Comparison of ENCODE assay signal across 28 mouse cellular contexts in genomic region chr4:59684306-59684705, GRCm38 (mm10). TPM values are rescaled to one million over a fixed set of nuclear protein-coding genes. Genes with fewer than 3 reads are reported as not detected.
DNase-seq lines count a peak whose midpoint lies in the region; ATAC-seq and TF ChIP-seq lines count a peak whose summit lies in the region.
"Had no signal": no experiment of that assay in that cellular context is flagged by ENCODE, and none has a peak within 500 bp of the region (broad histone marks: within the 10 kb centered on the region; RNA-seq: fewer than 3 reads in every experiment).

No protein-coding gene starts in this region.

- H3K9ac ChIP-seq in lung, embryonic 14.5 days = no peak overlapping the region
- no peak overlapping the region for H3K9ac ChIP-seq in liver, embryonic 11.5 days (ENCODE audit: low read depth, low read length)
- H3K9ac ChIP-seq in liver, embryonic 14.5 days (replicated peaks) = peak overlapping the region; percentile 18; the same call in 1 of the 2 replicates
- H3K9ac ChIP-seq: embryonic facial prominence, embryonic 12.5 days; embryonic facial prominence, embryonic 15.5 days; forebrain, embryonic 12.5 days; forebrain, embryonic 15.5 days; heart, embryonic 13.5 days; hindbrain, embryonic 14.5 days had no signal

- H3K27ac ChIP-seq in lung, embryonic 14.5 days (ENCODE audit: low read depth) = no peak overlapping the region
- H3K27ac ChIP-seq in liver, embryonic 11.5 days (ENCODE audit: low read depth, low read length) = no peak overlapping the region
- H3K27ac ChIP-seq in liver, embryonic 14.5 days = no peak overlapping the region
- H3K27ac ChIP-seq: embryonic facial prominence, embryonic 12.5 days; embryonic facial prominence, embryonic 15.5 days; forebrain, embryonic 12.5 days; forebrain, embryonic 15.5 days; heart, adult 2 months; heart, embryonic 10.5 days; heart, embryonic 13.5 days; hindbrain, embryonic 14.5 days had no signal

- no peak overlapping the region for H3K4me3 ChIP-seq in lung, embryonic 14.5 days (ENCODE audit: low read depth, low read length)
- H3K4me3 ChIP-seq in lung, adult 2 months (replicated peaks; ENCODE audit: extremely low read depth, low read depth, low read length) = no peak overlapping the region
- H3K4me3 ChIP-seq in liver, embryonic 11.5 days (ENCODE audit: low read depth, low read length) = no peak overlapping the region
- no peak overlapping the region for H3K4me3 ChIP-seq in liver, embryonic 14.5 days (ENCODE audit: insufficient read depth in 1 of 2, low read depth in 2 of 2, low read length in 2 of 2)
- H3K4me3 ChIP-seq: embryonic facial prominence, embryonic 12.5 days; embryonic facial prominence, embryonic 15.5 days; erythroblast, embryonic 14.5 days; forebrain, embryonic 12.5 days; forebrain, embryonic 15.5 days; heart, adult 2 months; heart, embryonic 10.5 days; heart, embryonic 13.5 days had no signal

- TF ChIP-seq CTCF in lung, embryonic 14.5 days (IDR thresholded peaks at IDR 0.05; ENCODE audit: low read depth) = no peak
- TF ChIP-seq CTCF in lung, adult 2 months (IDR thresholded peaks at IDR 0.05; ENCODE audit: insufficient read depth, low read length) = no peak
- TF ChIP-seq CTCF in liver, embryonic 14.5 days (IDR thresholded peaks at IDR 0.05; ENCODE audit: low read depth) = no peak

- no peak for ATAC-seq in lung, embryonic 14.5 days (ENCODE audit: insufficient read depth)
- no peak for ATAC-seq in liver, embryonic 11.5 days (replicated peaks; ENCODE audit: low FRiP score)
- ATAC-seq in liver, embryonic 14.5 days (ENCODE audit: insufficient read depth) = no peak
- ATAC-seq in cerebellum, adult (ENCODE audit: insufficient number of reproducible peaks, low FRiP score, low TSS enrichment) = no peak
- no peak for ATAC-seq in erythroblast, adult 5-6 weeks (replicated peaks; ENCODE audit: low FRiP score, poor library complexity, severe bottlenecking)
- ATAC-seq: CD4-positive, CD25-positive, alpha-beta regulatory T cell, adult 4 months; forebrain, embryonic 15.5 days; Patski had no signal

- no peaks in the 10 kb centered on the region for H3K27me3 ChIP-seq in lung, embryonic 14.5 days (ENCODE audit: insufficient read depth, low read length)
- H3K27me3 ChIP-seq in liver, embryonic 11.5 days (replicated peaks; ENCODE audit: control insufficient read depth, insufficient read depth, low read length) = no peaks in the 10 kb centered on the region
- no peaks in the 10 kb centered on the region for H3K27me3 ChIP-seq in liver, embryonic 14.5 days (ENCODE audit: control insufficient read depth, insufficient read depth, low read length)
- H3K27me3 ChIP-seq: embryonic facial prominence, embryonic 12.5 days; embryonic facial prominence, embryonic 15.5 days; forebrain, embryonic 12.5 days; forebrain, embryonic 15.5 days; heart, embryonic 13.5 days; Patski had no signal

- DNase-seq in lung, embryonic 14.5 days = peak; percentile 24
- DNase-seq in lung, adult 2 months = no peak
- no peak for DNase-seq in liver, embryonic 11.5 days (ENCODE audit: low spot score)
- peak in 1 of 3 experiments; percentile 37 for DNase-seq in liver, embryonic 14.5 days (ENCODE audit: low read depth in 3 of 3, low spot score in 3 of 3)
- DNase-seq in urinary bladder, postnatal 10 days (ENCODE audit: low spot score) = no peak
- DNase-seq: adrenal gland, postnatal 10 days; adrenal gland, postnatal 36 days; cerebellum, adult 11 months; cerebellum, adult 2 months; cerebellum, adult 9-11 months; cerebellum, postnatal 25 days; gastrocnemius, postnatal 10 days; gastrocnemius, postnatal 36 days; heart, adult 2 months; heart, postnatal 14 days; heart, postnatal 4 days had no signal

- 54% methylated on average over 4 of the region's 4 CpGs for WGBS in lung, embryonic 14.5 days
- WGBS in lung, adult 2 months = 77% methylated on average over 4 of the region's 4 CpGs
- WGBS in liver, embryonic 11.5 days = 54% methylated on average over 4 of the region's 4 CpGs
- WGBS in liver, embryonic 14.5 days (ENCODE audit: insufficient replicate concordance) = 22% methylated on average over 4 of the region's 4 CpGs

- TF ChIP-seq POLR2A in lung, adult 2 months (IDR thresholded peaks at IDR 0.05; ENCODE audit: borderline replicate concordance, extremely low read depth, low read depth, low read length) = no peak

- H3K9me3 ChIP-seq in lung, embryonic 14.5 days (ENCODE audit: low read depth, low read length) = no peaks in the 10 kb centered on the region
- no peaks in the 10 kb centered on the region for H3K9me3 ChIP-seq in liver, embryonic 11.5 days (ENCODE audit: control insufficient read depth, low read length)
- no peaks in the 10 kb centered on the region for H3K9me3 ChIP-seq in liver, embryonic 14.5 days (ENCODE audit: control insufficient read depth, low read length)
- H3K9me3 ChIP-seq: embryonic facial prominence, embryonic 12.5 days; embryonic facial prominence, embryonic 15.5 days; forebrain, embryonic 12.5 days; forebrain, embryonic 15.5 days; heart, embryonic 10.5 days; heart, embryonic 13.5 days had no signal

- no peak overlapping the region for H3K4me2 ChIP-seq in lung, embryonic 14.5 days
- peak overlapping the region; percentile 53 for H3K4me2 ChIP-seq in liver, embryonic 11.5 days
- peak overlapping the region; percentile 62; the same call in 1 of the 2 replicates for H3K4me2 ChIP-seq in liver, embryonic 14.5 days (ENCODE audit: low read depth)
- H3K4me2 ChIP-seq: embryonic facial prominence, embryonic 12.5 days; embryonic facial prominence, embryonic 15.5 days; forebrain, embryonic 12.5 days; forebrain, embryonic 15.5 days; heart, embryonic 13.5 days; hindbrain, embryonic 14.5 days had no signal

- H3K4me1 ChIP-seq in lung, embryonic 14.5 days (ENCODE audit: insufficient read depth) = no peaks in the 10 kb centered on the region; the same call in 1 of the 2 replicates
- no peaks in the 10 kb centered on the region for H3K4me1 ChIP-seq in lung, adult 2 months (ENCODE audit: control insufficient read depth, insufficient read depth, low read length)
- H3K4me1 ChIP-seq in liver, embryonic 11.5 days (replicated peaks; ENCODE audit: control insufficient read depth, insufficient read depth, low read length) = peaks cover 52% of the 10 kb centered on the region
- H3K4me1 ChIP-seq in liver, embryonic 14.5 days (replicated peaks; ENCODE audit: control insufficient read depth in 2 of 2, insufficient read depth in 2 of 2, low read length in 1 of 2) = peaks cover 47 to 52% of the 10 kb centered on the region in 2 experiments
- H3K4me1 ChIP-seq: embryonic facial prominence, embryonic 12.5 days; embryonic facial prominence, embryonic 15.5 days; forebrain, embryonic 15.5 days had no signal

- TF ChIP-seq EP300 in liver, embryonic 14.5 days (IDR thresholded peaks at IDR 0.05; ENCODE audit: low read depth) = peak; percentile 49

- H3K36me3 ChIP-seq in lung, embryonic 14.5 days (ENCODE audit: insufficient read depth) = no peaks in the 10 kb centered on the region
- H3K36me3 ChIP-seq in liver, embryonic 11.5 days (ENCODE audit: control insufficient read depth, insufficient read depth, low read length) = no peaks in the 10 kb centered on the region
- H3K36me3 ChIP-seq in liver, embryonic 14.5 days (replicated peaks; ENCODE audit: control insufficient read depth, insufficient read depth, low read depth) = no peaks in the 10 kb centered on the region
- H3K36me3 ChIP-seq: embryonic facial prominence, embryonic 15.5 days; forebrain, embryonic 12.5 days; forebrain, embryonic 15.5 days; heart, embryonic 10.5 days; heart, embryonic 13.5 days had no signal

RNA-seq across cellular contexts. Expression of gene E130308A19Rik, which starts 58.3 kb away (rescaled TPM):
- polyA plus RNA-seq in lung, embryonic 14.5 days (2014; fragmentation: Nextera tagmentation; extraction: Ambion mirVana) = 29.3 and 29.6 TPM in 2 replicates
- polyA plus RNA-seq in lung, adult 2 months (2012; rRNA removed) = 6.8 and 8.3 TPM in 2 replicates
- 18.5 and 23.5 TPM in 2 replicates for polyA plus RNA-seq in liver, embryonic 11.5 days (2014; fragmentation: Nextera tagmentation; extraction: Ambion mirVana)
- polyA plus RNA-seq in liver, embryonic 14.5 days (2012; rRNA removed) = 2.7 and 2.8 TPM in 2 replicates
- polyA plus RNA-seq in liver, embryonic 14.5 days (2014; fragmentation: Nextera tagmentation; extraction: Ambion mirVana) = 5.7 and 6.3 TPM in 2 replicates
- 3.3 and 5.0 TPM in 2 replicates for total RNA-seq in erythroblast, adult 5-6 weeks (2015; ENCODE audit: low replicate concordance)
- 4.2 and 7.4 TPM in 2 replicates for total RNA-seq in erythroblast, adult 5-6 weeks (2017; ENCODE audit: low replicate concordance)
